Mouse (Mus musculus): ENCODE data around the gene Hddc3. TPM values are rescaled to one million over a fixed set of nuclear protein-coding genes. Genes with fewer than 3 reads are reported as not detected.
"Not testable (repeated sequence)": the region's sequence is repeated elsewhere in the genome, so short reads cannot be mapped to it uniquely, and the experiment has no call there.

Hddc3 gene
- total RNA-seq, 2 experiments from 2014 or later = 47.1 to 50.5 TPM

GRCm38 (mm10) chr7:80386235-80386930 lies 43.5 kb downstream of the Hddc3 start:
- intact Hi-C loops (cut with DNase I) = loop anchor here (1.0 to 5.0 kb wide), 4 partner anchors 194 to 461 kb away; no protein-coding TSS in a partner anchor
- peak; percentile 89 to 91 for DNase-seq (ENCODE audit: low spot score in 2 of 2)

GRCm38 (mm10) chr7:80387033-80387632 lies 44.2 kb downstream of the Hddc3 start:
- intact Hi-C loops (cut with DNase I) = loop anchor here (5.0 kb wide), 2 partner anchors 335 to 460 kb away; no protein-coding TSS in a partner anchor
- DNase-seq (ENCODE audit: low spot score in 2 of 2) = no peak

- intact Hi-C loops (cut with DNase I) = loop anchor here (5.0 kb wide), 2 partner anchors 334 to 459 kb away; no protein-coding TSS in a partner anchor
- DNase-seq (ENCODE audit: low spot score in 2 of 2) = no peak
Measured at GRCm38 (mm10) chr7:80387633-80388543, 45.0 kb downstream of the Hddc3 start, which contains the start of gene Fes. TSS of gene Fes (minus strand) at chr7:80387946.

GRCm38 (mm10) chr7:80392119-80392518 lies 49.2 kb downstream of the Hddc3 start:
- no peak for DNase-seq (ENCODE audit: low spot score in 2 of 2)
- intact Hi-C loops (cut with DNase I) = no loop called here

- no peak for DNase-seq (ENCODE audit: low spot score in 2 of 2)
- intact Hi-C loops (cut with DNase I) = no loop called here
Measured at GRCm38 (mm10) chr7:80394600-80394999, 51.7 kb downstream of the Hddc3 start.

GRCm38 (mm10) chr7:80396427-80396826 lies 53.5 kb downstream of the Hddc3 start:
- DNase-seq (ENCODE audit: low spot score in 2 of 2); intact Hi-C loops (cut with DNase I): not testable (repeated sequence)

- peak; percentile 47 to 84 for DNase-seq (ENCODE audit: low spot score in 2 of 2)
- intact Hi-C loops (cut with DNase I) = no loop called here
Measured at GRCm38 (mm10) chr7:80397986-80398385, 55.1 kb downstream of the Hddc3 start.

- intact Hi-C loops (cut with DNase I) = no loop called here
- no peak for DNase-seq (ENCODE audit: low spot score in 2 of 2)
Measured at GRCm38 (mm10) chr7:80398654-80399444, 55.9 kb downstream of the Hddc3 start.

GRCm38 (mm10) chr7:80400099-80400498 lies 57.2 kb downstream of the Hddc3 start:
- intact Hi-C loops (cut with DNase I) = loop anchor here (5.0 kb wide), 1 partner anchor 182 kb away; no protein-coding TSS in a partner anchor
- DNase-seq (ENCODE audit: low spot score in 2 of 2) = no peak

Other genes with a start within 250 kb of the Hddc3 start
- 10 to 100 TPM; 50.8 to 59.1 TPM for gene Idh2, start 227.7 kb upstream of the Hddc3 start, total RNA-seq (2021)
- gene Sema4b, start 156.3 kb upstream of the Hddc3 start, total RNA-seq (2021) = 10 to 100 TPM; 17.4 to 20.5 TPM
- 10 to 100 TPM; 18.4 to 19.9 TPM for gene Cib1, start 110.3 kb upstream of the Hddc3 start, total RNA-seq (2021)
- 1 to 10 TPM; 5.9 to 6.6 TPM for gene Gdpgp1, start 110.2 kb upstream of the Hddc3 start, total RNA-seq (2021)
- gene Ttll13, start 96.7 kb upstream of the Hddc3 start, total RNA-seq (2021) = 1 to 10 TPM; 1.1 to 2.2 TPM
- gene Ngrn, start 81.9 kb upstream of the Hddc3 start, total RNA-seq (2021) = 10 to 100 TPM; 43.5 to 45.1 TPM
- gene Vps33b, start 73.5 kb upstream of the Hddc3 start, total RNA-seq (2021) = 10 to 100 TPM; 20.2 to 20.6 TPM
- 1 to 10 TPM; 1.5 TPM for gene Prc1, start 48.7 kb upstream of the Hddc3 start, total RNA-seq (2021)
- 10 to 100 TPM; 15.6 to 16.0 TPM for gene Rccd1, start 18.6 kb upstream of the Hddc3 start, total RNA-seq (2021)
- gene Unc45a, start 2.1 kb upstream of the Hddc3 start, total RNA-seq (2021) = 10 to 100 TPM; 38.4 to 45.3 TPM
- gene Man2a2, start 28.3 kb downstream of the Hddc3 start, total RNA-seq (2021) = 100 to 1,000 TPM; 128 to 147 TPM
- 1 to 10 TPM; 3.9 to 6.3 TPM for gene Fes, start 44.8 kb downstream of the Hddc3 start, total RNA-seq (2021)
- 10 to 100 TPM; 31.4 to 38.7 TPM for gene Furin, start 62.3 kb downstream of the Hddc3 start, total RNA-seq (2021)
- 1 to 10 TPM; 3.1 to 4.3 TPM for gene Blm, start 192.0 kb downstream of the Hddc3 start, total RNA-seq (2021)